Mouse (Mus musculus) lung, postnatal 36 days (tissue): ENCODE measurements around the gene Lrrc26.
"Not testable (repeated sequence)": the region's sequence is repeated elsewhere in the genome, so short reads cannot be mapped to it uniquely, and the experiment has no call there.

Source experiments
- DNase-seq: peaks from one replicate; pipeline ENCODE4 v3.0.0; 2022; ENCODE audit warnings: mixed read lengths

Lrrc26 gene

GRCm38 (mm10) chr2:25289651-25290050 lies at the start of gene Lrrc26:
TSS of gene Lrrc26 (plus strand) at chr2:25289915.
- peak; percentile 71 for DNase-seq

- no peak for DNase-seq
These were observed 49.4 kb upstream of the Lrrc26 start for GRCm38 (mm10) chr2:25240310-25240709.

- peak; percentile 85 for DNase-seq
These were observed 48.8 kb upstream of the Lrrc26 start for GRCm38 (mm10) chr2:25240723-25241437.

- DNase-seq, result no peak
These were observed 48.3 kb upstream of the Lrrc26 start for GRCm38 (mm10) chr2:25241438-25241775.

GRCm38 (mm10) chr2:25242101-25242506 lies 47.6 kb upstream of the Lrrc26 start, which contains the start of the genes Rnf208 and Cysrt1:
TSS of gene Rnf208 (plus strand) at chr2:25242255.
TSS of gene Cysrt1 (minus strand) at chr2:25242452.
- no peak for DNase-seq

- no peak for DNase-seq
These were observed 46.4 kb upstream of the Lrrc26 start for GRCm38 (mm10) chr2:25243342-25243741.

GRCm38 (mm10) chr2:25244144-25244543 lies 45.6 kb upstream of the Lrrc26 start:
- no peak for DNase-seq

- peak; percentile 53 for DNase-seq
These were observed 43.3 kb upstream of the Lrrc26 start, which contains the start of gene AL732309.1 for GRCm38 (mm10) chr2:25246183-25247072. TSS of gene AL732309.1 (minus strand) at chr2:25246863.

GRCm38 (mm10) chr2:25252331-25252730 lies 37.4 kb upstream of the Lrrc26 start:
- peak; percentile 57 for DNase-seq

- DNase-seq, result peak; percentile 93
These were observed 34.4 kb upstream of the Lrrc26 start, which contains the start of gene Tmem203 for GRCm38 (mm10) chr2:25255284-25255779. TSS of gene Tmem203 (plus strand) at chr2:25255439.

GRCm38 (mm10) chr2:25256443-25257109 lies 33.1 kb upstream of the Lrrc26 start:
- DNase-seq, result peak; percentile 77

- not testable (repeated sequence) for DNase-seq
These were observed 32.5 kb upstream of the Lrrc26 start for GRCm38 (mm10) chr2:25257250-25257649.

GRCm38 (mm10) chr2:25258887-25259286 lies 30.8 kb upstream of the Lrrc26 start:
- DNase-seq, result no peak

GRCm38 (mm10) chr2:25261870-25262269 lies 27.8 kb upstream of the Lrrc26 start:
- no peak for DNase-seq

GRCm38 (mm10) chr2:25262291-25262767 lies 27.4 kb upstream of the Lrrc26 start, which contains the start of gene Tprn:
TSS of gene Tprn (plus strand) at chr2:25262618.
- DNase-seq, result peak; percentile 99

GRCm38 (mm10) chr2:25262795-25263622 lies 26.7 kb upstream of the Lrrc26 start:
- no peak for DNase-seq

- no peak for DNase-seq
These were observed 26.0 kb upstream of the Lrrc26 start for GRCm38 (mm10) chr2:25263623-25264285.

- DNase-seq, result no peak
These were observed 25.4 kb upstream of the Lrrc26 start for GRCm38 (mm10) chr2:25264286-25264660.

- no peak for DNase-seq
These were observed 24.9 kb upstream of the Lrrc26 start for GRCm38 (mm10) chr2:25264851-25265250.

GRCm38 (mm10) chr2:25265897-25266656 lies 23.6 kb upstream of the Lrrc26 start:
- peak; percentile 49 for DNase-seq
